Mouse (Mus musculus) brain, embryonic 14.5 days (tissue): Measurements from ENCODE around the gene Irs3.

ENCODE experiments used
- CTCF ChIP-seq: fragments of 200-500 bp; IDR thresholded peaks from 2 replicates; pipeline ENCODE4 v1.5.1; 2012; ENCODE audit warnings: inconsistent platforms, mild to moderate bottlenecking, moderate library complexity, borderline replicate concordance; ENCODE audit not compliant: insufficient read depth, insufficient read length; ENCODE audit errors: extremely low read depth
- POLR2A ChIP-seq: fragments of 200-500 bp; IDR thresholded peaks from 2 replicates; pipeline ENCODE4 v1.6.1; 2012; ENCODE audit warnings: mild to moderate bottlenecking, inconsistent platforms, borderline replicate concordance; ENCODE audit not compliant: poor library complexity, insufficient read depth, insufficient read length, severe bottlenecking; ENCODE audit errors: extremely low read depth

DNA sequence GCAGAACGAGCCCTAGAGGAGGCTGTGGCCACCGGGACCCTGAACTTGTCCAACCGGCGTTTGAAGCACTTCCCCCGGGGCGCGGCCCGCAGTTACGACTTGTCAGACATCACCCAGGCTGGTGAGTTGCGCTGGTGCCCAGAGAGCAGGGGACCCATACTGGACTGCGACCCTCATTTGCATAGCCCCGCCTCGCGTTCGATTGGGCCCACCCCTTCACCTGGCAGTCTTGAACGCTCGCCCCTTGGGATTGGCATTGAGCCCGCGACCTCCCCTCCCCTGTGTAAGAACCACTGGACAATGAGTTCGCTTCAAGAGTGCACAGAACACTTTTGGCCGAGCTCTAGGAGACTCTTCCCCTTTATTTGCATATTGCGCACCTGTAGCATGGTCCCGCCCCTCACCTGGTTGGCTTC lies 16.2 kb downstream of the Irs3 start:
- TF ChIP-seq CTCF = no peak
- no peak for TF ChIP-seq POLR2A
